Mouse (Mus musculus) lung, postnatal 36 days (tissue): ENCODE data around the gene Polm.

Experiments
- DNase-seq: peaks from one replicate; pipeline ENCODE4 v3.0.0; 2022; ENCODE audit warnings: mixed read lengths

Gene Polm

DNA sequence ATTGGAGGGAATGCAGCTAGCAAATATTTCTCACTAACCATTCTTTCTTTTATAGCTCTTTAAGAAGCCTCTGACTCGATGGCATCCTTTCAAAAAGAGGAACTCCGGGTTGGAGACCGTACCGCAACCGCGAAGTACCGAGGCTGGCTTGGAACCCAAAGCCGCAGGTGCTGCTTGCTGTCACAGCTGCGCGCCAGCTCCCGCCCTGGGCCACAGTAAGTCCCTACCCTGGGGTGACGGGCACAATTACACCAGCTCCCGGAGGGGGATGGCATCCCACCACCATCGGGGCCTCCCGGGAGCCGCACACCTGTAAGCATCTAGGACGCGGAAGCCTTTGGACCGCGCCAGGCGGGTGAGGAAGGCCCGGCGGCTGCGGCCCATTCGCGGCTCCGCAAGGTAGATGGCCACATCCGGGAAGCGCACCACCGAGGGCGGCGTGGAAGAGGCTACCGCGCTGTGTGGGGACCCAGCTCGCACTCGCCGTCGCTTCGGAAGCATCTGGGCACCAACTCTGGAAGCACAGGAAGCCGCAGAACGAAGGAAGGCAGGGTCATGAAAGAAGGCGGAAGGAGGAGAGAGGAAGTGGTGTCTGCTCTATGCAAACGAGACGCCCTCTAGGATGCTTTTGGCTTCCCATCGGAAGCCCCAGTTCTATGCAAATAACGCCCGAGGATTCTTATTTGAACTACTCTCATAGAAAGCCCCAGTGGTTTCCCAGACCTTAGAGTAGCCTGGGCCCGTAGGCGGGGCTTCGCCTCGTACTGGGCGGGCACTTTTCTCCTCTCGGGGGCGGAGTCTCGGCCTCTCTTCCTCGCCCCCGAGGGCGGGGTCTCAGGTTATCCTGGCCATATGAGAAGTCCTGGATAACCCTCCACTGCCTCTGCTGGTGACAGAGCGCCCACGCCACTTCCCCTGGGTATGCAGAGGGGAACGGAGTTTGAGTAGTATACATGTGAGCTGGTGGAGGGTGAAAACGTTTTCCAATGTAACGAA lies at the start of gene Polm:
Gene Polm (minus strand): TSS at position 766 of the 996 bp plus-strand sequence.
- peak; percentile 97 for DNase-seq

DNA sequence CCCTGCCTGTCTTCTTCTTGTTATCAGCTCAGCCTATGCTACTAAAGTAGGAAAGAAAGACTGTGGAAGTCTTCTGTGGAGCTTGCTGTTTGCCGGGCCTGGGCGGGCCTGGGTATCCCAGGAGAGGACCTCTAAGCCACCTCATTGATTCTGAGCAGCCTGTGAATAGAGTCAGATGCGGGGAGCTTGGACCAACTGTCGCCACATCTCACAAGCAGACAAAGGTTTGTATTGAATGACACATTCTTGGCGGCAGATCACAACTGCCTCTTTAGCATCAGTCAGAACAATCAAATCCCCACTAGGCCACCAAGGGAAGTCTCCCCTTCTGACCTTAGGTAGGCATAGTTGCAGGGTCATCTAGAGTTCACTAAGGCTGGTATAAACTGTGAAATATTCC lies 49.4 kb upstream of the Polm start:
- DNase-seq: no peak

DNA sequence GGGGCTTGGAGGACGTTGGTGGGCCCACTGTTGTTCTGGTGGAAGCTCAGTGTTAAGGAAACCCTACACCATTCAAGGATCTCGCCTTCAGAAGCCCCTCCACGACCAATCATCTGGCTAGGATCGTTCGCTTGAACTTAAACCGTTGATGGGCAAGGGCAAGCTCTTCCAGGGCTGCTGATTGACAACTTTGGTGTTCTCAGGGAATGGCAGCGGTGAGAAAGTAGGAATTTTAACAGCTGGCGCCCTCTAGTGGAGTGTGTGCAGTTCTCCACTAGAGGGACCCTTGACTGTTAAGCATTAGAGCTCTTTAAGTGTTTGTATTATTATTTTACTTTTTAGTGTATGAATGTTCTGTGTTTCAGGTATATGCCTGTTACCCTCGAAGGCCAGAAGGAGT lies 48.4 kb upstream of the Polm start:
- peak; percentile 79 for DNase-seq

GRCm38 (mm10) chr11:5882518-5882917 lies 44.7 kb upstream of the Polm start:
- DNase-seq: peak; percentile 8

DNA sequence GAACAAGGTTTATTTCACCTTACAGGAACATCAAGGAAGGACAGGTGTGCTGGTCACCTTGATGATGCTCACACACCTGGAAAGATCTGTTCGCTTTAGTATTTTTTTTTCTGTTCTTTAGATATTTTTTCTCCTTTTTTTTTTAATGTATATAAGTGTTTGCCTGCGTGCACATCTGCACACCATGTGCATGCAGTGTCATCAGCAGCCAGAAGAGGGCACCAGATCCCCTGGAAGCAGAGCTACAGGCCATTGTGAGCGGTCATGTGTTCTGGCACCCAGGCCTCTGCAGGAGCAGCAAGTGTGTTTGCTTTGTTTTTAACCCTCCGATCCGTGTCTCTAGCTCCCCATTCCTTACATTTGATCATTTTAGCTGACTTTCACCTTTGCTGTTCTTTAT lies 42.1 kb upstream of the Polm start:
- peak; percentile 75 for DNase-seq

- peak; percentile 13 for DNase-seq
Measured at GRCm38 (mm10) chr11:5878661-5879060, 40.8 kb upstream of the Polm start.

DNA sequence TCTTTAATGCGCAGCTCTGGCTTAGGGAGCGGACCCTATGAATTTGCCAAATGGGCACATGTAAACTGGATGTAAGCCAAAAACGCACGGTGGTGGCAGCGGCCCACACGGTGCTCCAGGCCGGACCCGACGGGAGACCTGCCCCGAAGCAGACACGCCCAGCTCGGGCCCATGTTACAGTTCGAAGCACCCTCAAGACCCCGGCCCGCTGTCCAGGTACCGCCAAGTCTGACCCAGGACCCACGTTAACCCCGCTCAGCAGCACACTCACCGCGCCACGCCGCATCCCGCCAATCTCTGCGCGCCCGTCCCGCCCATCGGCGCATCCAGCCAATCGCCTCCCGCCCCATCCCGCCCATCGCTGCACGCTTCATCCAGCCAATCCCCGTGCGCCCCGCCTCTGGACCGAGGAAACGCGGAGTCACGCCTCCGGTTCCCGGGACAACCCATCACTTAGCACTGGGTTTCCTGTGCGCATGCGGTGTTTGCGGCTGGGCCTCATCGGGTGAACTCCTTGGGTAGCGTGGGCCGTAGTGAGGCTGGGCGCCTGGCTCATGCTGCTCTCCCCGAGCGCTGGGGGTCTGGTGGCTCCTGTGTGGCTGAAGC lies 40.2 kb upstream of the Polm start, which contains the start of gene Pold2:
Gene Pold2 (minus strand): TSS at position 372 of the 606 bp plus-strand sequence.
- peak; percentile 99 for DNase-seq

GRCm38 (mm10) chr11:5877421-5877820 lies 39.6 kb upstream of the Polm start:
- no peak for DNase-seq

DNA sequence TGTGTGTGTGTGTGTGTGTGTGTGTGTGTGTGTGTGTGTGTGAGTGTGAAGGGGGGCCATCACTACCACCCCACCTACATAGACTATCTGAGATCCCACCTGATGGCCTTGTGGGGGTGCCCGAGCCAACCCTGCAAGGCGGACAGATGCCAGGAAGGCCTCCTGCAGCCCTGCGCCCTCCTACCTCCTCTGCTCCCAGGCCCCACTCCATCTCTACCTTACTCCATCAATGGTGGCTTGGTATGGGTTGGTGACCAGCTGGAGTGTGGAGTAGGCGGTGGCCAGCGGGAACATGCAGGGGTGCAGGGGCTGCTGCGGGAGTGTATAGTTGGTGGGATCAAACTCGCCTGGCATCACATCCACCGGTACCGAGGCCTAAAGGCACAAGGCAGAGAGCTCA lies 35.4 kb upstream of the Polm start:
- no peak for DNase-seq

DNA sequence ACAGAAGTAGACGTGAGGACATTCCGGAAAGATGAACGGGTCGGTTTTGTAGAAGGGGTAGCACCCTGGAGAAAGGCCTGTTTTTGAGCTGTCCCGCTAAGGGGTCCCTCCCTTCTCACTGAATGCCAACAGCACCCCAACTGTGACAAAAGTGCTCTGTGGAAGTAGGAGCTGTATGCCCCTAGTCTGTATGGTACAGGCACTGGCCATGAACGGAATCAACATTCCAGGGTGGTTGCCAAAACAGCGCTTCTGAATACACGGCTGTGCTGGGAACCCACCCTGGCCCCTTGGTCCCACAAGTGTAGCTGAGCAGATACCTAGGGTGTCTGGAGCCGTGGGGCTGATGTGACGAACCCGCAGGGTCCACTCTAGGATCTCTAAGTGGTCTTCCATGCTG lies 34.9 kb upstream of the Polm start:
- DNase-seq: no peak

DNA sequence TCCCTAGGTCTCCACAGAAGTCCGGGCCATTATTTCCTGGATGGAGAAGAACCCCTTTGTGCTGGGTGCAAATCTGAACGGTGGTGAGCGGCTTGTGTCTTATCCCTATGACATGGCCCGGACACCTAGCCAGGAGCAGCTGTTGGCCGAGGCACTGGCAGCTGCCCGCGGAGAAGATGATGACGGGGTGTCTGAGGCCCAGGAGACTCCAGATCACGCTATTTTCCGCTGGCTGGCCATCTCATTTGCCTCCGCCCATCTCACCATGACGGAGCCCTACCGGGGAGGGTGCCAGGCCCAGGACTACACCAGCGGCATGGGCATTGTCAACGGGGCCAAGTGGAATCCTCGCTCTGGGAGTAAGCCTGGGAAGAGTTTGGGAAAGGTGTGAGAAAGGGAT lies 32.3 kb upstream of the Polm start:
- no peak for DNase-seq

DNA sequence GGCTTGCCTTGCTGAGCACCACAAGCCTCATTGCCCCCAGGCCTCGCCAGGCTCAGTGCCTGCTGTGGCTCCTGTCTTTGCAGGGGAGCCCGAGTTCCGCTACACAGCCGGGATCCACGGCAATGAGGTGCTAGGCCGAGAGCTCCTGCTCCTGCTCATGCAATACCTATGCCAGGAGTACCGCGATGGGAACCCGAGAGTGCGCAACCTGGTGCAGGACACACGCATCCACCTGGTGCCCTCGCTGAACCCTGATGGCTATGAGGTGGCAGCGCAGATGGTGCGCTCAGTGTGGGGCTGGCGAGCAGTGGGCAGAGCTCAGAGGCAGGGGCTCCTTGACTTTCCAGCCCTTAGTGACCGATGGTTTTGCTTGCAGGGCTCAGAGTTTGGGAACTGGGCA lies 31.5 kb upstream of the Polm start:
- DNase-seq: no peak

GRCm38 (mm10) chr11:5868324-5868723 lies 30.5 kb upstream of the Polm start:
- no peak for DNase-seq

GRCm38 (mm10) chr11:5867196-5867595 lies 29.4 kb upstream of the Polm start:
- no peak for DNase-seq

DNA sequence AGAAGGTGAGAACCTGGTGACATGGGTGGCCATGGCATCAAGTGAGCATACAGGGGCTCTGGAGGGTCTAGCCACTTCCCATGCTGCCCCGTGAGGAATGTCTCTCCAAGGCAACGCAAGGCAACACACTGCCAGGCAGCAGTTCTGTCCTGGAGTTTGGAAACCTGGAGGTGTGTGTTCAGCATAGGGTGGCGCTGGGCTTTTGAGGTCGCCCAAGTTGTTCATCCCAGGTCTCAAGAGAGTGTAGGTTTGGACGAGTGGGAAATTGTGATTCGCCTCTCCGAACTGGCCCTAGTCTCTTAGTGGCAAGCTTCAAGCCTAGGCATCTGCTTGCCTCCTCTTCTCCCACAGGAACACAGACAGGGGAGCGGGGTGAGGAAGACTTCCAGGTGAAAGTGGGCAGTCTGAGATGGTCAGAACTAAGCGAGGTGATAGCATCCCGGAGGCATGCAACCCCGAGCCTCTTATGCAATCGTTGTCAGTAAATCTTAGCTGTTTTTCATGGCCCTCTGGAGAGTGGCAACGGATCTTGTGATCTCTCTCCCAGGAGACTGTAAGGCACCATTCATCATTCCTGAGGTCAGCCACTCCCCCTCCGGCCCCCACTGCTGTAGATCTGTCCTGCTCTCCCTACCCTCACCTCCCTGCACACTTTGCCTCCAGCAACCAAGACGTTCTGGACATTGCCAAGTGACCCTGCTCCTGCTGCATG lies 24.7 kb upstream of the Polm start:
- peak; percentile 49 for DNase-seq

GRCm38 (mm10) chr11:5861678-5862393 lies 24.0 kb upstream of the Polm start, which contains the start of gene Aebp1:
Gene Aebp1 (plus strand): TSS chr11:5861947.
- peak; percentile 53 for DNase-seq

GRCm38 (mm10) chr11:5860639-5861038 lies 22.8 kb upstream of the Polm start:
- no peak for DNase-seq

DNA sequence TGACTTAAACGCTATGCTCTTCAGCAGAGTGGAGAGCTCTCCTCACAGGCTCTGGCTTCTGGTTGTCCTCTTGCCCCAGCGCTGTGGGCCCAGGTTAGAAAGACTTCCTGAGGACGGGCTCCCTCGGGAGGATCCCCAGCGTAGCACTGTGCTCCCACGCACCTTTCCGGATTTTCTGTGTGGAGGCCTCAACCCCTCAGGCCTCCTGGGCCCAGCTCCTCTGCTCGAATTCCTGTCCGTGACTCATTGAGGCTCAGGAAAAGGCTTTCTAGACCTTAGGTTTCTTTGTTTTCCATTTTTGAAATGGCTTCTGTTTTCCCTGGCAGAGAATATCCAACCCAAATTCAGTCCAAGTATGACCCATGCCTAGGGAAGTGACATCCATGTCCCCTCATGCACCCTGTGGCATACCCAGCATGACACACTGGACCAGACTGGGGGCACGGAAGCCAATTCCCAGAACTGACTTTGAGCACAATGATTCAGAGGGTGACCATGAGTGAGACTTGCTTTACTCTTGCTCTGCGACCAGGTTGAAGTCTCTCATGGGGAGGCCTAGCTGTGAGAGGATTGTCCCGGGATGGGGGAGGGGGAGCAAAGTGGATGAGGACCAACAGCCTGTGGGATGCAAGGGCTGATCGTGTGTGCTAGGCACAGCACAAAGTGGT lies 22.2 kb upstream of the Polm start:
- no peak for DNase-seq

DNA sequence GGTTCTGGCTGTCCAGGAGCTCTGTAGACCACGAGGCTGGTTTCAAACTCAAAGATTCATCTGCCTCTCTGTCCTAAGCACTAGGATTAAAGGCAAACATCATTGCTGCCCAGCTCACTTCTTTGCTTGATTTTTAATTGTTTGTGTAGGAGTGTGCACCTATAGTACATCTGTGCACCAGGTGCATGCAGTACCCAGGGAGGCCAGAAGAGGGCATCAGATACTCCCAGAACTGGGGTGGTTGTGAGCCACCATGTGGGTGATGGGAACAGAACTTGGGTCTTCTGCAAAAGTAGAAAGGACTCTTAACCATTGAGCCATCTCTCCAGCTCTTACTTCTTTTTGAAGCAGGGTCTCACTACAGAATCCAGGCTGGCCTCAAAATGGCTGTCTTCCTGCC lies 20.9 kb upstream of the Polm start:
- no peak for DNase-seq

DNA sequence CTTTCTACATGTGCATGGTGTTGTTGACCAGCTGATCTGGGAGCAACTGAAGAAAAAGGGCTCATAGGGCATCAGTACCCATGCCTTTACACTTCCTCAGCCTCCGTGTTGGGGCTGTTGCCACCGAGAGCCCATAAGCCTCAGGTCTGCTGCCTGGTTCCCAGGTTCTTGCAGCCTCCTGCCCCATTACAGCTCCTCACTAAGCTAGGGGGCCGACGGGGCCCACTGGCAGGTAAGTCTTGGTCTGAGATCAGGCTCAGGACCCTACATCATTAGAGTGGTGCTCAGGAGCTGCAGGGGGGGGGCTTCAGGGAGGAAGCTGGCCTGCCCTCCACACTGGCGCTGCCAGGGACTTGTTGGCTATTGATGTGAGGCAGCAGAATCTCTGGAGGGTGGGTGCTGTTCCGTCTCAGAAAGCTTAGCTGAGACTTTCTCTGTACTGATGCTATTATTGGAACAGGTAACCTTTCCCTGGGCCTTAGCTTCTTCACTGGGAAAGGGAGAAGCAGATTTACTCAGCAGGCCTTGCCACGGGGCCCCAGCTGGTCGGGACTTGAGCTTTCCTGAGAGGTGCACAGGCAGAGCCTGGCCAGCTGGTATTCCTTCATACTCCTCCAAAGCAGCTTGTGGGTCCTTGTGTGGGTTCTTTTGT lies 18.8 kb upstream of the Polm start:
- DNase-seq: no peak

- DNase-seq: peak; percentile 55
Measured at GRCm38 (mm10) chr11:5855902-5856301, 18.1 kb upstream of the Polm start.

GRCm38 (mm10) chr11:5855481-5855880 lies 17.7 kb upstream of the Polm start:
- DNase-seq: no peak
